Mouse (Mus musculus) ES-Bruce4 (cell line): ENCODE data around the gene Cdc42ep3.

Experiments
- CTCF ChIP-seq: IDR thresholded peaks from one replicate; pipeline ENCODE4 v1.8.1; 2011; ENCODE audit warnings: low read depth, low read length
- EP300 ChIP-seq: IDR thresholded peaks from 2 replicates; pipeline ENCODE4 v1.6.1; 2011; ENCODE audit warnings: low read depth, low read length; ENCODE audit not compliant: insufficient read depth
- POLR2A ChIP-seq: IDR thresholded peaks from one replicate; pipeline ENCODE4 v1.8.1; 2011; ENCODE audit warnings: low read length; ENCODE audit not compliant: insufficient read depth

- no peak for TF ChIP-seq POLR2A
- TF ChIP-seq EP300, result no peak
- no peak for TF ChIP-seq CTCF
These were observed 51.7 kb downstream of the Cdc42ep3 start for GRCm38 (mm10) chr17:79303238-79303637.
